Mouse (Mus musculus): ENCODE data around the gene Nmur1. TPM values are rescaled to one million over a fixed set of nuclear protein-coding genes. Genes with fewer than 3 reads are reported as not detected.

The Nmur1 gene
- 0.13 and 0.71 TPM in 2 replicates for polyA plus RNA-seq (2012; rRNA removed; ENCODE audit: low replicate concordance)

DNA sequence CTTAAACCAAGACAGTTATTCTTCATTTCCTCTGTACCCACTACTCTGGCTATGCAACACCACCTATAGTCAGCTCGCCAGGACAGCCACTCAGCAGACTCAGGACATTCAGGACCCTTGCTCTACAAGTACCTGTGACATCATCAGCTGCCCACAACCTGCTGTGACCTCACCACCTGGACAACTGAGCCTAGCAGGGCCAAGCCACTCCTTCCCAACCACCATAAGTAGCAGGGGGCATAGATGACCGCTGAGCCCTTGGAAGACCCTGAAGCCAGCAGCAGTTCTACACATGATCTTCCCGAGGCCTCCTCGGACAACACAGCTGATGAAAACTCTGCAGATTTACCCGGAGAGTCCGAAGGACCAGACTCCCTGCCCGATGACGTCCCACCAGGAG is at the start of gene Nmur1, which contains the start of gene Tex44:
Gene Nmur1 (minus strand): TSS at position 101 of the 400 bp plus-strand sequence.
Gene Tex44 (plus strand): TSS at position 202 of the 400 bp plus-strand sequence.

DNA sequence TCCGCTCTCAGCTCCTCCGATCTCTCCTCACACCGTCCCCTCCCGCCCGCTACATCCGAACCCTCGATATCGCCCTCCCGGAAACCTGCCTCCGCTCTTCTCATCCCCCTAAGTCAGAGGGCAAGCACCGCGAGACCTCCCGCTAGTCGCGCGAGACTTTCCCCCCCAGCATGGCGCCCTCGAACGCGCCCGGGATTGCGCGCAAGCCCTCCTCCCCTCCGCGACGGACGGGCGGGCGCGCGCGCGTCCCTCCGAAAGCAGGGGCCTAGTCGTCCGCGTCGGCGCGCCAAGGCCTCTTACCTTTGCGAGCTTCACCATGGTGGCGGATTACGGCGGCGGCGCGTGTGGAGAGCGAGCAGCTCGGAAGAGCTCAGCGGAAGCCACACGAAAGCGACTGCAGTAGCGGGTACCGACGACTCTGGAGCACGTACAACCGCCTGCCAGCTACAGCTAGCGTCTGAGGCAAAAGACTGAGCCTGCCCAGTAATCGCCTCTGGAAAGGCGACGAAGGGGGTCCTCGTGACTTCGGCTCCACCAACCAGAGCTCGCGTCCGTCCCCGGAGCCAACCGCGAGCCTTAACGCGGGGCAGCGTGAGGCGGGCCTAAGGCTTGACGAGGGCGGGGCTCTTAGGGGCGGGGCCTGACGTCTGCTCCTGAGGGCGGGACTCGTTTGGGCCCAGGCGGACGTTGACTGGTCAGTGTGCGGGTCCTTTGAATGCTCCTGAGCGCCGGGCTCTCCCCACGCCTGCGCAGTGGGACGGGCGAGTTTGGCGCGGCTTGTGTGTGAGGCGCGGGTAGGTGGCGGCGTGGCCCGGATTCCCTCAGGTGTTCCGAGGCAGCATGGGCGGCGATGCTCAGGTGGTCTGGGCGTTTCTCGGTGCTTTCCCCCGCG is 66.9 kb downstream of the Nmur1 start, which contains the start of gene Ncl:
Gene Ncl (minus strand): TSS at position 495 of the 892 bp plus-strand sequence.

Other genes with a start within 250 kb of the Nmur1 start
- 0.44 and 5.8 TPM in 2 replicates for gene B3gnt7, start 123.4 kb downstream of the Nmur1 start, polyA plus RNA-seq (2012; rRNA removed; ENCODE audit: low replicate concordance)
- gene Ncl, start 66.8 kb downstream of the Nmur1 start, polyA plus RNA-seq (2012; rRNA removed; ENCODE audit: low replicate concordance), result 2.1 and 13.0 TPM in 2 replicates
- not detected in 2 replicates for gene Tex44, start 101 bp upstream of the Nmur1 start, polyA plus RNA-seq (2012; rRNA removed; ENCODE audit: low replicate concordance)
- 239 and 1,101 TPM in 2 replicates for gene Ptma, start 100.5 kb upstream of the Nmur1 start, polyA plus RNA-seq (2012; rRNA removed; ENCODE audit: low replicate concordance)
- 16.9 and 24.2 TPM in 2 replicates for gene Pde6d, start 156.4 kb upstream of the Nmur1 start, polyA plus RNA-seq (2012; rRNA removed; ENCODE audit: low replicate concordance)
- 22.2 and 35.9 TPM in 2 replicates for gene Cops7b, start 156.7 kb upstream of the Nmur1 start, polyA plus RNA-seq (2012; rRNA removed; ENCODE audit: low replicate concordance)
- gene Nppc, start 244.3 kb upstream of the Nmur1 start, polyA plus RNA-seq (2012; rRNA removed; ENCODE audit: low replicate concordance), result 2.1 TPM in 1 of 2 replicates, not detected in the other

Data from subcutaneous adipose tissue, adult 2 months (tissue).